Mouse (Mus musculus): ENCODE measurements around the gene Cnst. TPM values are rescaled to one million over a fixed set of nuclear protein-coding genes. Genes with fewer than 3 reads are reported as not detected.
A peak's percentile ranks its signal among the peaks of the same experiment; 100 is the strongest.

Cnst gene
- polyA plus RNA-seq, 1 experiment from 2014 or later = 20.5 TPM

DNA sequence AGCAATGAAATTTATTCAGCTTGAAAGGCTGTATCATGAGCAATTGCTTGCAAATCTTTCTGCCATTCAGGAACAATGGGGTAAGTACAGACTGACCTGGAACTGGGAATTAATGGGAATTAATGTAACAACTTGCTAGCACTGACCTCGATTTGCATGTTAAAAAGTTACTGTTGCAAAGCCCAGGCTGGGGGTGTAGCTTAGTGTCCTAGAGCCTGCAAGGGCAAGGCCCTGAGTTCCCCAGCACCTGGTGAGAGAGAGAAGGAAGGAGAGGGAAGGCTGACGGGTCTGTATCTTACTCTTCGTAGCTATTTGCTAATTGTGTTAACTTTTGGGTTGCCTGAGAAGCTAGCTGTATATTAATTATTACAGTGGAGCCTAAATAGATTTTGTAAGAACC, 58.4 kb downstream of the Cnst start:
- 62% methylated on average over 3 of the region's 3 CpGs for WGBS

DNA sequence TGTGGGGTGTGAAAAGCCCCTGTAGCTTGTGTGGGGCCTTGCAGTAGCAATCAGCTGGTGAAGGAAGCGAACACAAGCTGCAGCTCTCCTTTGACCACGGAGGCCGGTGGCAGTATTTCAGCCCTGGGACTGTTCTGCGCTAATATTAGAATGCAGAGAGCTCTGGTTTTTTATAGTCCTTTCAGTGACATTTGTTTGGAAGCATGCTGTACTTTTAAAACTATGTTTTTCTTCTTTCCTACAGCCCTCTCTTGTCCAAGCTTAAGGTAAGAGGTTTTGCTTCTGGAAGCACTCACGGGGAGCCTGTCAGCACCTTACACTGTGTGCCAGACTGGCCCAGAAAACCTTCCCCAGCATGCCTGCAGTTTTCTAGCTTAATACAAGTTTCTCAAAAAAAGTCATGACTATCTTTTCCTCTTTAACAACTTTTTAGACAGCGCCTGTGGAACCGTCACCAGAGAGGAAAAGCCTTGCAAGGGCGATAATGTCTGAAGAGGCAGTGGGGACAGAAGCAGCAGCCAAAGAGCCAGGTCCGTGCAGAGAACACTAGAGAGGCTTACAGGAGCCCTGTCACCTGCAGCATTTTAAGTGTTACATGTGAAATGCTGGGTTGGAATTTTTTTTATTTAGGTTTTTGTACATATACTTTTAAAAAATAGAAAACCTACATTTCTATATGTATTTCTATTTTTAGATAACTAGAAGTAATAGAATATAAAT, 60.0 kb downstream of the Cnst start:
- peak overlapping the region; percentile 15 for H3K4me2 ChIP-seq
- H3K9ac ChIP-seq = no peak overlapping the region
- H3K27ac ChIP-seq (ENCODE audit: poor library complexity, severe bottlenecking) = peak overlapping the region; percentile 74
- no peaks in the 10 kb centered on the region for H3K27me3 ChIP-seq (replicated peaks)
- peak; percentile 77 for ATAC-seq (ENCODE audit: insufficient number of reproducible peaks, low FRiP score)
- no peaks in the 10 kb centered on the region for H3K9me3 ChIP-seq (replicated peaks)
- H3K36me3 ChIP-seq = peaks cover 12% of the 10 kb centered on the region
- H3K4me3 ChIP-seq = no peak overlapping the region
- H3K4me1 ChIP-seq (replicated peaks) = peaks cover 21% of the 10 kb centered on the region
- 28% methylated on average over 9 of the region's 9 CpGs for WGBS

More for the DNA sequence above, 58.4 kb downstream of the Cnst start:
- Histone ChIP-seq H3K9ac (no peak overlapping the region), H3K4me1 (replicated peaks) (peaks cover 15% of the 10 kb centered on the region), H3K4me3 (no peak overlapping the region), H3K4me2 (no peak overlapping the region), H3K9me3 (replicated peaks) (no peaks in the 10 kb centered on the region), H3K27ac (ENCODE audit: poor library complexity, severe bottlenecking) (no peak overlapping the region), H3K27me3 (replicated peaks) (no peaks in the 10 kb centered on the region), H3K36me3 (no peaks in the 10 kb centered on the region; the same call in 1 of the 2 replicates)
- ATAC-seq (ENCODE audit: insufficient number of reproducible peaks, low FRiP score) = no peak

DNA sequence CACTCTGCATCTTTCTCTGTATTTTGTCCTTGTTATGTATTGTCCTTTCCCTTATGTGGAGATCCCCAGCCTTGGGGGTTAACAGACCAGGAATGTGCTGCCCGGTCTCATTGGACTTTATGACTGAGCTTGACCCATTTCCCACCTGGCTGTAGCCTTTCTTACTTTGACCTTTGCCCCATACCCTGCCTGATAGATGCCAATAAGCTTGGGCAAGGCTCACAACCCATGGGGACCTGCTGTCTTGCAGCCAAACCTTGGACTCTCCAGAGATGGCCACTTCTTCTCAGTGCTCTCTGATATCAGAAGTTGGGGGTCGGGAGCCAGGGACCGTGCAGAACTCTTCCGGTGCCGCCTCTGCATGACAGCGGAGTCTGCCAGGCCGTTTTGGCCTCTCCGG, 62.4 kb downstream of the Cnst start:
- Histone ChIP-seq H3K4me3 (no peak overlapping the region), H3K27ac (ENCODE audit: poor library complexity, severe bottlenecking) (no peak overlapping the region), H3K4me2 (no peak overlapping the region), H3K36me3 (peaks cover 12% of the 10 kb centered on the region), H3K9me3 (replicated peaks) (no peaks in the 10 kb centered on the region), H3K4me1 (replicated peaks) (peaks cover 24% of the 10 kb centered on the region), H3K27me3 (replicated peaks) (no peaks in the 10 kb centered on the region), H3K9ac (no peak overlapping the region)
- 85% methylated on average over 8 of the region's 8 CpGs for WGBS
- ATAC-seq (ENCODE audit: insufficient number of reproducible peaks, low FRiP score) = no peak

DNA sequence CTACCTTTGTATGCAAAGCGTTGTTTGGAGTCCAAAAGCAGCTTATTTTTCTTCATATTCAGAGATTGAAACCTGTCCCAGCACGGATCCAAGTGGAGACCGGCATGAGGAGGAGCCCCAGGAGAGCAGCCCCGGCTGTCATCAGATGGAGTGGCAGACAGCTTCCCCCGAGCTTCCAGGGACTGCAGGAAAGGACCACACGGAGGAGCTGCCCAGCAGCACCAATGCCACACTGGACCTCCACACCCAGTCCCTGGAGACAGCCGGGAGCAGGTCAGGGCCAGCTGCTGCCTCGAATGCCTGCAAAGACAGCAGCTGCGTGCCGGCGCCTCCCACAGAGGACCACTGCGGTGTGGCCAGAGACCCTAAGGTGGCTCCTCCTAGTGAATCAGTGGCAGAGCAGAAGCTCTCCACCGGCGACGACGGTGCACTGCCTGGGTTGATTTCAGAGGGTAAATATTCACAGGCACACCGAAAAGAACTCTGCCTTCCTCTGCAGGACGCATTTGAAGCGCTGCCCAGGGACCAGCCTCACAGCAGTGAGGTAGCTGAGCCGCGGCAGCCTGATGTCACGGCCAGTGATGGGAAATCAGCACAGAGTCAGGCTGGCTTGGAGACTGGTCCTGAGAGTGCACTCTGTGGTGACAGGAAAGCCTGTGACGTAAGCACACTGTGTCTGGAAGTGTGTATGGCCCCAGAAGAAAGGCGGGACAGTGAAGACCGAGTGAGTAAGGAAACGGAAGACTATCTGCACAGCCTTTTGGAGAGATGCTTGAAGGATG, 63.7 kb downstream of the Cnst start:
- Histone ChIP-seq H3K36me3 (peaks cover 12% of the 10 kb centered on the region), H3K27ac (ENCODE audit: poor library complexity, severe bottlenecking) (no peak overlapping the region), H3K9me3 (replicated peaks) (no peaks in the 10 kb centered on the region), H3K9ac (no peak overlapping the region), H3K4me1 (replicated peaks) (peaks cover 21% of the 10 kb centered on the region), H3K27me3 (replicated peaks) (no peaks in the 10 kb centered on the region), H3K4me2 (peak overlapping the region; percentile 14; the same call in 1 of the 2 replicates), H3K4me3 (no peak overlapping the region)
- no peak for ATAC-seq (ENCODE audit: insufficient number of reproducible peaks, low FRiP score)
- 52% methylated on average over 26 of the region's 26 CpGs for WGBS

DNA sequence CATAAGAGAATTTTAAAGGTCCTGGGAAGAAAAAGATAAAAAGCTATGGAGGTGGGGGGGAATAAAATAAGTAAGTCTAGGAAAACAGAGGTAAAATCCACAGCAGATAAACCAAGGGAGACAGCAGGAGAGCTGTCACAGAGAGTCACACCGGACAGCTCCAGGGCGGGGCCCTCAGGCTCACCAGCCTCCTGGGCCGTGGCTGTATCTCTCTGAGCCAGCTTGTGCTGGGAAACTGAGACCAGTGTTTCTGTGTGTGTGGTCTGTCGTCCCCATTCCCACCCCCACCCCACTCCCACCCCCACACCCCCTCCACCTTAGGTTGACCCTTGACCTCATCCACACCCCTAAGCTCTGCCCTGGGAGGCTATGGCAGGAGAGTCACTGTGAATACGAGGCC, 65.0 kb downstream of the Cnst start:
- H3K4me1 ChIP-seq (replicated peaks) = peaks cover 15% of the 10 kb centered on the region
- no peaks in the 10 kb centered on the region for H3K9me3 ChIP-seq (replicated peaks)
- H3K9ac ChIP-seq = no peak overlapping the region
- WGBS = 54% methylated on average over 5 of the region's 5 CpGs
- no peak overlapping the region for H3K4me3 ChIP-seq
- no peak overlapping the region for H3K4me2 ChIP-seq
- peaks cover 12% of the 10 kb centered on the region for H3K36me3 ChIP-seq
- no peaks in the 10 kb centered on the region for H3K27me3 ChIP-seq (replicated peaks)
- H3K27ac ChIP-seq (ENCODE audit: poor library complexity, severe bottlenecking) = no peak overlapping the region
- no peak for ATAC-seq (ENCODE audit: insufficient number of reproducible peaks, low FRiP score)

DNA sequence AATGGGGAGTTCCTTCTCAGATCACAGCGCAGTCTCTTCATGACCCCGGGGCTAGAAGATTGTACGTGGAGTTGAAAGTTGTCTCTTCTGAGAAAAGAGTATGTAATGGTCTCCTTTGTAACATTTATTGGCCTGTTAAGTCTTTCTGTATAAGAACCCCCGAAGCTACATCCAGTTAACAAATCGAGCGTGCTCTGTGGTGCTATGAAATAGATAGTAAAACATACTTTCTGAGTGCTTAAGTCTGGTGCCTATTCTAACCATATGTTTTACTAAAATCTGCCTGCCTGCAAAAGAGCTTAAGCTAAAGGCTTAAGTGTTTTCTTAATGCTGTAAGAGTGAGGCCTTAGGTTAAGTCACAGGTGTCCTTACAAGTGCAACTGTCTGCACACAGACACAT, 66.2 kb downstream of the Cnst start:
- peaks cover 9% of the 10 kb centered on the region for H3K4me1 ChIP-seq (replicated peaks)
- no peak overlapping the region for H3K27ac ChIP-seq (ENCODE audit: poor library complexity, severe bottlenecking)
- no peak overlapping the region for H3K4me2 ChIP-seq
- H3K9me3 ChIP-seq (replicated peaks) = no peaks in the 10 kb centered on the region
- H3K36me3 ChIP-seq = peaks cover 12% of the 10 kb centered on the region
- ATAC-seq (ENCODE audit: insufficient number of reproducible peaks, low FRiP score) = no peak
- no peak overlapping the region for H3K4me3 ChIP-seq
- WGBS = 95% methylated on average over 6 of the region's 6 CpGs
- H3K9ac ChIP-seq = no peak overlapping the region
- H3K27me3 ChIP-seq (replicated peaks) = no peaks in the 10 kb centered on the region

DNA sequence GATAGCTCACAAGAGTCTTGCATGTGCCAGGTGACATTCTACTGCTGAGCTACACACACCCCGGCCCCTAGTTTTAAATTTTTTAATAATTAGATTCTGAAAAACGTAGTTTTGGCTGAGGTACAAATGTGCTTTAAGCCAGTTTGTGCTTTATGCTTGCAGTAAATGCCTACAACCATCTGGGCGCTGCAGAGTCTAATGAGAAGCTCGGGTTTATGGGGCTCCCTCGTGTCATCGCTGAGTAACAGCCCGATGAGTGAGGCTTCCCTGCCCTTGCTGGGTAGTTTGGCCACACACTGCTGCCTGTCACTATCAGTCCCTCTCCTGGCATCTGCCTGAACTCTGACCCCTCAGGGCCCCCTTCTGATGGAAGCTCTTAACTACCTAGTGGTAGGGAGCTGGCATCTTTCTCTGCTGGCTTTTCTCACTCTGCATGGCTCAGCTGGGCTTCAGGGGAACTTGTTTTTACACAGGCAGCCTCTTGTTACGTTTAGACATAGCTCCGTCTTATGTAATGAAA, 66.9 kb downstream of the Cnst start:
- whole genome bisulfite sequencing = 61% methylated on average over 9 of the region's 9 CpGs
- H3K27ac ChIP-seq (ENCODE audit: poor library complexity, severe bottlenecking) = no peak overlapping the region

DNA sequence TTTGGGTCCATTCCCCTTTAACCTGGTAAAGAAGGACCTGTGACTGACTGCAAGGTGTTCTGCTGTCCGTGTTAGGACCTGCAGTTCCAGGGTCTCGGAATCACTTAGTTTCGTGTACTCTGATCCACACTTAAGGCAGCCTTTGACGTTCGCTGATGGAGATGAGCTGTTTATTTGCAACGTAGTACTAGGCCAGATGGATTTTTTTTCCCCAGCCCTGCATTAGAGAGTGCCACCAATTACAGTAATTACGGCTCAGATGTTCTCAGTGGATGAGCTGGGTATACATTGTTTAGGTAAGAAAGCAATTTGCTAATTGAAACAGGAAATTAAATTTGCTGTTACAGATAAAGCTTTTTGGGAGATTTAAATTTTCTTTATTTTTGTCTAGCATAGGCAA, 71.3 kb downstream of the Cnst start:
- Histone ChIP-seq H3K4me2 (no peak overlapping the region), H3K9me3 (replicated peaks) (no peaks in the 10 kb centered on the region), H3K27ac (ENCODE audit: poor library complexity, severe bottlenecking) (no peak overlapping the region), H3K4me3 (no peak overlapping the region), H3K27me3 (replicated peaks) (no peaks in the 10 kb centered on the region), H3K4me1 (replicated peaks) (peaks cover 10% of the 10 kb centered on the region), H3K9ac (no peak overlapping the region), H3K36me3 (peaks cover 7% of the 10 kb centered on the region)
- no peak for ATAC-seq (ENCODE audit: insufficient number of reproducible peaks, low FRiP score)
- WGBS = 81% methylated on average over 7 of the region's 7 CpGs

More for the DNA sequence above, 66.9 kb downstream of the Cnst start:
- Histone ChIP-seq H3K9me3 (replicated peaks) (no peaks in the 10 kb centered on the region), H3K4me3 (no peak overlapping the region), H3K36me3 (peaks cover 12% of the 10 kb centered on the region), H3K4me2 (no peak overlapping the region), H3K9ac (no peak overlapping the region), H3K4me1 (replicated peaks) (peaks cover 9% of the 10 kb centered on the region), H3K27me3 (replicated peaks) (no peaks in the 10 kb centered on the region)
- ATAC-seq (ENCODE audit: insufficient number of reproducible peaks, low FRiP score) = no peak

DNA sequence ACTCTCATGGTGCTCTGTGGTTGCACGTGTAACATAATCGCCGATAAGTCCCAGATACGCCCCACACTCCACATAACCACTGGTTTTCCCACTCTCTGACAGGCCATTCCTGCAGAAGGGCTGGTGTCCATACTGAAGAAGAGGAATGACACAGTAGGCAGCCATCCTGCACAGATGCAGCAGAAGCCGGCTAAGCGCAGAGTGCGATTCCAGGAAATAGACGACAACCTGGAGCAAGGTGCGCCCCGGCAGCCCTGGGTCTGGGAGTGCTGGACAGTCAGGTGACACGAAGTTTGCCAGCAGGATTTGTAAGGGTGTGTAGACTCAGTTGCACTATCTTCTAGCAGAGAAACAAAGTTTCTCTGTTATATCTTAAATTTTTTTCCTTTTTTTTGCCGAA, 76.5 kb downstream of the Cnst start:
- peaks cover 11% of the 10 kb centered on the region for H3K4me1 ChIP-seq (replicated peaks)
- H3K27me3 ChIP-seq (replicated peaks) = no peaks in the 10 kb centered on the region
- H3K4me2 ChIP-seq = no peak overlapping the region
- no peak overlapping the region for H3K4me3 ChIP-seq
- 90% methylated on average over 12 of the region's 12 CpGs for WGBS
- no peaks in the 10 kb centered on the region for H3K9me3 ChIP-seq (replicated peaks)
- no peak overlapping the region for H3K27ac ChIP-seq (ENCODE audit: poor library complexity, severe bottlenecking)
- H3K9ac ChIP-seq = no peak overlapping the region
- peaks cover 21% of the 10 kb centered on the region for H3K36me3 ChIP-seq
- no peak for ATAC-seq (ENCODE audit: insufficient number of reproducible peaks, low FRiP score)

DNA sequence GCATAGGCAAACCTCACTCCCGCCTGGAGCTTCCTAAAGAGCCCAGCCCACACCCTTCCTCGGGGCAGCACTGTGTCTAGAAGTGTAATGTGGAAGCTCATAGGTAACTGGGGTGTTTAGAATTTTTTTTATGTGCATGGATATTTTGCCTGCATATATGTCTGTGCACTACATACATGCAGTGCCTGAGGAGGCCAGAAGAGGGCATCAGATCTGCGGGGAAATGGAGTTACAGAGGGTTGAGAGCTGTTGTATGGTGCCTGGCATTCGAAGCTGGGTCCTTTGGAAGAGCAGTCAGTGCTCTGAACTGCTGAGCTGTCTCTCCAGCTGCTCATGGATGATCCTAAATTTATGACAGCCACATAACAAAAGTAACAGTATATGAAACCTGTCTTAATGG, 77.5 kb downstream of the Cnst start:
- no peaks in the 10 kb centered on the region for H3K27me3 ChIP-seq (replicated peaks)
- 56% methylated on average over 4 of the region's 4 CpGs for WGBS
- no peak overlapping the region for H3K4me3 ChIP-seq
- H3K27ac ChIP-seq (ENCODE audit: poor library complexity, severe bottlenecking) = no peak overlapping the region
- H3K4me1 ChIP-seq (replicated peaks) = peaks cover 21% of the 10 kb centered on the region
- ATAC-seq (ENCODE audit: insufficient number of reproducible peaks, low FRiP score) = no peak
- H3K36me3 ChIP-seq = peaks cover 21% of the 10 kb centered on the region
- H3K9me3 ChIP-seq (replicated peaks) = no peaks in the 10 kb centered on the region
- H3K9ac ChIP-seq = no peak overlapping the region
- H3K4me2 ChIP-seq = no peak overlapping the region

DNA sequence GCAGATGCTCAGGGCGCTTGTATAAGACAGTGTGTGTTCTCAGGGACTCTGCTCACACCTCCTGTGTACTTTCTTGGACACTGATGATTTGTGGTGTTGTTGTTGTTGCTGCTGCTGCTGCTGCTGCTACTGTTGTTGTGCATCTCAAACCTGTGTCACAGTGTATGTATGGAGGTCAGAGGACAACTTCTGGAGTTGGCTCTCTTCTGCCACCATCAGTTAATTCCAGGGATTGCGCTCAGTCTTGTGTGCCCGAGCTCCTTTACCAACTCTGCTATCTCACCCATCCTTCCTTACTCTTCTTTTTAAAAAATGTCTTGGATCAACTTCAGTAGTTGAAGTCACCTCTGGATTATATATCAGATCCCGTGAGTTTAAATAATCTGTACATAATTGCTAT, 78.2 kb downstream of the Cnst start:
- no peak overlapping the region for H3K9ac ChIP-seq
- 60% methylated on average over 4 of the region's 4 CpGs for WGBS
- peaks cover 17% of the 10 kb centered on the region for H3K36me3 ChIP-seq
- peaks cover 24% of the 10 kb centered on the region for H3K4me1 ChIP-seq (replicated peaks)
- no peaks in the 10 kb centered on the region for H3K27me3 ChIP-seq (replicated peaks)
- no peak overlapping the region for H3K27ac ChIP-seq (ENCODE audit: poor library complexity, severe bottlenecking)
- no peak overlapping the region for H3K4me3 ChIP-seq
- ATAC-seq (ENCODE audit: insufficient number of reproducible peaks, low FRiP score) = no peak
- H3K4me2 ChIP-seq = no peak overlapping the region
- no peaks in the 10 kb centered on the region for H3K9me3 ChIP-seq (replicated peaks)
